Mouse (Mus musculus) E14TG2a.4 (cell line): ENCODE measurements at regions not wholly inside any gene's neighbourhood (a gene's known extent, or its start where the extent isn't known, plus 50 kb on each side); places are given as distances from the start of the nearest gene placed in this dataset.

Source experiments
- H3K27me3 ChIP-seq: 2 replicates; pipeline ENCODE4 v1.6.1; 2014; ENCODE audit warnings: low read length, control low read depth; ENCODE audit not compliant: insufficient read depth
- H3K36me3 ChIP-seq: 2 replicates; pipeline ENCODE4 v1.6.1; 2014; ENCODE audit warnings: low read length, control low read depth; ENCODE audit not compliant: insufficient read depth
- H3K4me1 ChIP-seq: replicated peaks from 2 replicates; pipeline ENCODE4 v1.6.1; 2014; ENCODE audit warnings: low read depth, low read length, control low read depth
- H3K4me3 ChIP-seq: replicated peaks from 2 replicates; pipeline ENCODE4 v1.5.1; 2014; ENCODE audit warnings: mild to moderate bottlenecking, low read length
- H3K9me3 ChIP-seq: 2 replicates; pipeline ENCODE4 v1.6.1; 2014; ENCODE audit warnings: low read length, control low read depth
- CTCF ChIP-seq: conservative IDR thresholded peaks from 2 replicates; pipeline ENCODE4 v1.5.1; 2014; ENCODE audit warnings: low read length
- NANOG ChIP-seq: IDR thresholded peaks from 2 replicates; pipeline ENCODE4 v1.6.1; 2014; ENCODE audit warnings: borderline replicate concordance, low read length, mixed read lengths
- POU5F1 ChIP-seq: IDR thresholded peaks from 2 replicates; pipeline ENCODE4 v1.6.1; 2014; ENCODE audit warnings: low read length, borderline replicate concordance

GRCm38 (mm10) chr11:64369516-64369915 lies 65.6 kb upstream of the Hs3st3a1 start:
- no peaks in the 10 kb centered on the region for H3K9me3 ChIP-seq
- TF ChIP-seq NANOG (no peak), POU5F1 (no peak), CTCF (no peak)
- no peaks in the 10 kb centered on the region for H3K27me3 ChIP-seq
- no peaks in the 10 kb centered on the region for H3K4me1 ChIP-seq
- H3K36me3 ChIP-seq = no peaks in the 10 kb centered on the region
- no peak overlapping the region for H3K4me3 ChIP-seq

- Histone ChIP-seq H3K4me1 (no peaks in the 10 kb centered on the region), H3K36me3 (no peaks in the 10 kb centered on the region), H3K27me3 (no peaks in the 10 kb centered on the region), H3K4me3 (no peak overlapping the region), H3K9me3 (no peaks in the 10 kb centered on the region)
- TF ChIP-seq POU5F1 = no peak
- no peak for TF ChIP-seq NANOG
- TF ChIP-seq CTCF = no peak
These were observed 99.7 kb upstream of the Hs3st3a1 start for GRCm38 (mm10) chr11:64335456-64335855.

GRCm38 (mm10) chr11:64332406-64332805 lies 102.7 kb upstream of the Hs3st3a1 start:
- Histone ChIP-seq H3K4me1 (no peaks in the 10 kb centered on the region), H3K36me3 (no peaks in the 10 kb centered on the region), H3K27me3 (no peaks in the 10 kb centered on the region), H3K9me3 (no peaks in the 10 kb centered on the region), H3K4me3 (no peak overlapping the region)
- TF ChIP-seq POU5F1 (no peak), NANOG (no peak), CTCF (no peak)

- Histone ChIP-seq H3K4me3 (no peak overlapping the region), H3K9me3 (no peaks in the 10 kb centered on the region)
- TF ChIP-seq CTCF = no peak
- TF ChIP-seq NANOG = no peak
- TF ChIP-seq POU5F1 = no peak
These were observed 103.3 kb upstream of the Hs3st3a1 start for GRCm38 (mm10) chr11:64331811-64332210.

GRCm38 (mm10) chr11:64329129-64329528 lies 106.0 kb upstream of the Hs3st3a1 start:
- H3K4me3 ChIP-seq = no peak overlapping the region
- no peaks in the 10 kb centered on the region for H3K36me3 ChIP-seq
- TF ChIP-seq CTCF = no peak
- no peak for TF ChIP-seq NANOG
- no peaks in the 10 kb centered on the region for H3K27me3 ChIP-seq
- no peaks in the 10 kb centered on the region for H3K9me3 ChIP-seq
- H3K4me1 ChIP-seq = no peaks in the 10 kb centered on the region

More at GRCm38 (mm10) chr11:64331811-64332210, 103.3 kb upstream of the Hs3st3a1 start:
- Histone ChIP-seq H3K36me3 (no peaks in the 10 kb centered on the region), H3K27me3 (no peaks in the 10 kb centered on the region), H3K4me1 (no peaks in the 10 kb centered on the region)

- Histone ChIP-seq H3K9me3 (no peaks in the 10 kb centered on the region), H3K36me3 (no peaks in the 10 kb centered on the region), H3K4me1 (no peaks in the 10 kb centered on the region), H3K4me3 (no peak overlapping the region), H3K27me3 (no peaks in the 10 kb centered on the region)
- TF ChIP-seq CTCF = no peak
These were observed 107.4 kb upstream of the Hs3st3a1 start for GRCm38 (mm10) chr11:64327771-64328170.

- no peak overlapping the region for H3K4me3 ChIP-seq
- no peaks in the 10 kb centered on the region for H3K36me3 ChIP-seq
- TF ChIP-seq NANOG = no peak
- no peak for TF ChIP-seq CTCF
- TF ChIP-seq POU5F1 = no peak
- H3K9me3 ChIP-seq = no peaks in the 10 kb centered on the region
- H3K27me3 ChIP-seq = no peaks in the 10 kb centered on the region
- H3K4me1 ChIP-seq = no peaks in the 10 kb centered on the region
These were observed 108.5 kb upstream of the Hs3st3a1 start for GRCm38 (mm10) chr11:64326646-64327045.

GRCm38 (mm10) chr11:64321900-64322425 lies 113.2 kb upstream of the Hs3st3a1 start:
- TF ChIP-seq POU5F1 (no peak), CTCF (no peak), NANOG (no peak)
- Histone ChIP-seq H3K4me3 (no peak overlapping the region), H3K9me3 (no peaks in the 10 kb centered on the region), H3K36me3 (no peaks in the 10 kb centered on the region), H3K4me1 (no peaks in the 10 kb centered on the region), H3K27me3 (no peaks in the 10 kb centered on the region)

- no peaks in the 10 kb centered on the region for H3K36me3 ChIP-seq
- no peaks in the 10 kb centered on the region; the same call in 1 of the 2 replicates for H3K4me1 ChIP-seq
- H3K4me3 ChIP-seq = no peak overlapping the region
- no peaks in the 10 kb centered on the region; the same call in 1 of the 2 replicates for H3K27me3 ChIP-seq
- TF ChIP-seq POU5F1 (no peak), NANOG (no peak), CTCF (no peak)
- H3K9me3 ChIP-seq = peaks cover 5% of the 10 kb centered on the region; the same call in 1 of the 2 replicates
These were observed 117.7 kb upstream of the Hs3st3a1 start for GRCm38 (mm10) chr11:64317458-64317857.
